9 mouse cellular contexts compared by ENCODE assay signal in the genomic region with DNA sequence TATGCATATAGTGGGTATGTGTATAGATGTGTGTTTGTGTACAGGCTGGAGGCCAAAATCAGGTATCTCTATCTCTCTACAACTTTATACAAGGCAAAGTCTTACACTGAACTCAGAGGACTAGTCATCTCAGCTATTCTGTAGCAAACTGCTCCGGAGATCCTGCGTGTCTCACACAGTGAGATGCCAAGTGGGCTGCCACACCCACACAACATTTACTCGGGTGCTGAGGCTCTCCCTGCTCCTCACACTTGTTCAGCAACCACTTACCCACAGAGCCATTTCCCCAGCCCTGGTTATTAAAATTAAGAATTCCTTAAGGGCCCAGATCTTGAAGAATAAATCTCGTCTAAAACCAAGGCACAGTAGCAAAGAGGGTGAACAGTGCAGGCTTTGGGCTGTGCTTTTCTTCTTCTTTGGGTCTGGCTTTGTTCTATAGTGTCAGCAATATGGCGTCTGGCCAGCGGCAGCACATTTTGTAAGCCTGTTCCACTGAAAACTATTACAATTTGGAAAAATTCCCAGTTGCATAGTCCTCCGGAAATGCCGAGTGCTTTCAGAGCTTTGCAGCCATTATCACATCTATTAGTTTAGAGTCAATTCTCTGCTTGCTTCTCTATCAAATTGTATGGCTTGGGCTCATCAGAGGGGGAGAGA. TPM values are rescaled to one million over a fixed set of nuclear protein-coding genes. Genes with fewer than 3 reads are reported as not detected.
DNase-seq lines count a peak whose midpoint lies in the region; ATAC-seq and TF ChIP-seq lines count a peak whose summit lies in the region.
"Had no signal": no experiment of that assay in that cellular context is flagged by ENCODE, and none has a peak within 500 bp of the region (broad histone marks: within the 10 kb centered on the region; RNA-seq: fewer than 3 reads in every experiment).

No protein-coding gene starts in this region.

- no peak overlapping the region for H3K4me3 ChIP-seq in kidney, adult 2 months (ENCODE audit: insufficient read depth, low read depth, low read length)
- H3K4me3 ChIP-seq in forebrain, embryonic 14.5 days (ENCODE audit: low read depth, low read length), result no peak overlapping the region
- H3K4me3 ChIP-seq in layer of hippocampus, adult 2 months, result no peak overlapping the region
- H3K4me3 ChIP-seq: limb, embryonic 12.5 days had no signal

- H3K9me3 ChIP-seq in forebrain, embryonic 14.5 days (replicated peaks; ENCODE audit: control insufficient read depth, low read length), result no peaks in the 10 kb centered on the region
- H3K9me3 ChIP-seq: limb, embryonic 12.5 days had no signal

- H3K36me3 ChIP-seq in kidney, adult 2 months (ENCODE audit: control insufficient read depth, insufficient read depth, low read length), result no peaks in the 10 kb centered on the region
- no peaks in the 10 kb centered on the region for H3K36me3 ChIP-seq in forebrain, embryonic 14.5 days (ENCODE audit: control insufficient read depth, insufficient read depth, low read length)
- H3K36me3 ChIP-seq: limb, embryonic 12.5 days had no signal

- TF ChIP-seq CTCF in kidney, adult 2 months (conservative IDR thresholded peaks at IDR 0.05; ENCODE audit: insufficient read depth, insufficient read length, low read depth, low read length), result no peak
- no peak for TF ChIP-seq CTCF in layer of hippocampus, adult 2 months (conservative IDR thresholded peaks at IDR 0.05)

- peak; percentile 86 for ATAC-seq in forebrain, embryonic 14.5 days

- H3K27me3 ChIP-seq in kidney, adult 2 months (replicated peaks; ENCODE audit: control insufficient read depth, insufficient read depth, low read length), result no peaks in the 10 kb centered on the region
- no peaks in the 10 kb centered on the region for H3K27me3 ChIP-seq in forebrain, embryonic 14.5 days (replicated peaks; ENCODE audit: control insufficient read depth, insufficient read depth, low read length)
- H3K27me3 ChIP-seq: limb, embryonic 12.5 days had no signal

- H3K4me2 ChIP-seq in forebrain, embryonic 14.5 days (ENCODE audit: low read length), result no peak overlapping the region
- H3K4me2 ChIP-seq: limb, embryonic 12.5 days had no signal

- H3K9ac ChIP-seq in forebrain, embryonic 14.5 days (ENCODE audit: low read length), result no peak overlapping the region
- H3K9ac ChIP-seq: limb, embryonic 12.5 days had no signal

- WGBS in kidney, adult 2 months, result 62% methylated on average over 8 of the region's 8 CpGs
- WGBS in forebrain, embryonic 14.5 days, result 31% methylated on average over 8 of the region's 8 CpGs

- peak; percentile 33 for DNase-seq in kidney, adult 2 months
- DNase-seq in kidney, adult 8-10 months, result no peak
- DNase-seq in NIH3T3 (ENCODE audit: low read depth), result peak; percentile 87
- peak; percentile 93 for DNase-seq in forebrain, embryonic 14.5 days (ENCODE audit: low spot score)
- DNase-seq in layer of hippocampus, adult 2 months (ENCODE audit: low spot score in 2 of 2), result peak; percentile 26 to 32
- DNase-seq in right cerebral cortex, postnatal 4 days, result peak; percentile 70
- no peak for DNase-seq in urinary bladder, postnatal 4 days (ENCODE audit: low spot score in 2 of 2)
- no peak for DNase-seq in T-cell, adult 2 months (ENCODE audit: low spot score)

- no peak overlapping the region for H3K27ac ChIP-seq in kidney, adult 2 months (ENCODE audit: insufficient read depth, low read depth, low read length)
- H3K27ac ChIP-seq in forebrain, embryonic 14.5 days (ENCODE audit: low read depth, low read length), result peak overlapping the region; percentile 76
- H3K27ac ChIP-seq in layer of hippocampus, adult 2 months, result peak overlapping the region; percentile 65; the same call in 1 of the 2 replicates
- H3K27ac ChIP-seq: limb, embryonic 12.5 days had no signal

- no peak for TF ChIP-seq POLR2A in kidney, adult 2 months (IDR thresholded peaks at IDR 0.05; ENCODE audit: low read depth, low read length)

- peaks cover 4% of the 10 kb centered on the region for H3K4me1 ChIP-seq in kidney, adult 2 months (ENCODE audit: control insufficient read depth, insufficient read depth, low read length)
- H3K4me1 ChIP-seq in forebrain, embryonic 14.5 days (ENCODE audit: control insufficient read depth, insufficient read depth, low read length), result peaks cover 38% of the 10 kb centered on the region

RNA-seq across cellular contexts. Expression of gene Gsap, which starts 17.2 kb away (rescaled TPM):
- 3.3 and 3.7 TPM in 2 replicates for polyA plus RNA-seq in kidney, adult 2 months (2012; rRNA removed)
- polyA plus RNA-seq in forebrain, embryonic 14.5 days (2014; fragmentation: Nextera tagmentation; extraction: Ambion mirVana), result 7.7 and 8.8 TPM in 2 replicates
- total RNA-seq in layer of hippocampus, adult 2 months (2021), result 1 to 10 TPM; 7.3 to 9.0 TPM

Comparison
In these comparisons a context has a peak if more than half of its experiments do, and no peak if none do; other contexts are left out.
1. DNase-seq: peak in kidney, adult 2 months (single experiment), NIH3T3 (single experiment), forebrain, embryonic 14.5 days (single experiment), layer of hippocampus, adult 2 months (2 of 2) and right cerebral cortex, postnatal 4 days (single experiment); none in kidney, adult 8-10 months (0 of 2), urinary bladder, postnatal 4 days (0 of 2) and T-cell, adult 2 months (single experiment).